Mouse (Mus musculus) right cerebral cortex, adult 18-20 months (tissue): ENCODE data around the gene Duxf3.
"Not testable (repeated sequence)": the region's sequence is repeated elsewhere in the genome, so short reads cannot be mapped to it uniquely, and the experiment has no call there.

Experiments used
- DNase-seq: peaks from one replicate; pipeline ENCODE4 v3.0.0; 2022; ENCODE audit warnings: mixed read lengths

The Duxf3 gene

GRCm38 (mm10) chr10:58221571-58221970 is 10.9 kb downstream of the Duxf3 start:
- DNase-seq: not testable (repeated sequence)

- no peak for DNase-seq
Observed at GRCm38 (mm10) chr10:58220726-58221125, 11.7 kb downstream of the Duxf3 start.

- DNase-seq: no peak
Observed at GRCm38 (mm10) chr10:58217366-58217765, 15.1 kb downstream of the Duxf3 start.

- no peak for DNase-seq
Observed at GRCm38 (mm10) chr10:58215353-58215752, 17.1 kb downstream of the Duxf3 start.

GRCm38 (mm10) chr10:58214934-58215333 is 17.5 kb downstream of the Duxf3 start:
- DNase-seq: no peak

- no peak for DNase-seq
Observed at GRCm38 (mm10) chr10:58214497-58214896, 18.0 kb downstream of the Duxf3 start.

- DNase-seq: no peak
Observed at GRCm38 (mm10) chr10:58212230-58212629, 20.2 kb downstream of the Duxf3 start.

GRCm38 (mm10) chr10:58211213-58211612 is 21.3 kb downstream of the Duxf3 start:
- no peak for DNase-seq

- DNase-seq: no peak
Observed at GRCm38 (mm10) chr10:58210514-58210913, 22.0 kb downstream of the Duxf3 start.

GRCm38 (mm10) chr10:58209710-58210467 is 22.6 kb downstream of the Duxf3 start:
- no peak for DNase-seq

- no peak for DNase-seq
Observed at GRCm38 (mm10) chr10:58206639-58207404, 25.7 kb downstream of the Duxf3 start.

GRCm38 (mm10) chr10:58205986-58206385 is 26.5 kb downstream of the Duxf3 start:
- no peak for DNase-seq
